Mouse (Mus musculus) testis, adult 2 months (tissue): ENCODE measurements at regions not wholly inside any gene's neighbourhood (a gene's known extent, or its start where the extent isn't known, plus 50 kb on each side); places are given as distances from the start of the nearest gene placed in this dataset.

Experiments used
- CTCF ChIP-seq: fragments of 200-500 bp; IDR thresholded peaks from 2 replicates; pipeline ENCODE4 v1.5.1; 2012; ENCODE audit warnings: low read depth, mild to moderate bottlenecking, inconsistent platforms, low read length, moderate library complexity; ENCODE audit not compliant: control insufficient read depth, insufficient read depth, insufficient replicate concordance
- POLR2A ChIP-seq: fragments of 200-500 bp; IDR thresholded peaks from 2 replicates; pipeline ENCODE4 v1.6.1; 2012; ENCODE audit warnings: low read depth, mild to moderate bottlenecking, inconsistent platforms, low read length, moderate library complexity; ENCODE audit not compliant: control insufficient read depth

DNA sequence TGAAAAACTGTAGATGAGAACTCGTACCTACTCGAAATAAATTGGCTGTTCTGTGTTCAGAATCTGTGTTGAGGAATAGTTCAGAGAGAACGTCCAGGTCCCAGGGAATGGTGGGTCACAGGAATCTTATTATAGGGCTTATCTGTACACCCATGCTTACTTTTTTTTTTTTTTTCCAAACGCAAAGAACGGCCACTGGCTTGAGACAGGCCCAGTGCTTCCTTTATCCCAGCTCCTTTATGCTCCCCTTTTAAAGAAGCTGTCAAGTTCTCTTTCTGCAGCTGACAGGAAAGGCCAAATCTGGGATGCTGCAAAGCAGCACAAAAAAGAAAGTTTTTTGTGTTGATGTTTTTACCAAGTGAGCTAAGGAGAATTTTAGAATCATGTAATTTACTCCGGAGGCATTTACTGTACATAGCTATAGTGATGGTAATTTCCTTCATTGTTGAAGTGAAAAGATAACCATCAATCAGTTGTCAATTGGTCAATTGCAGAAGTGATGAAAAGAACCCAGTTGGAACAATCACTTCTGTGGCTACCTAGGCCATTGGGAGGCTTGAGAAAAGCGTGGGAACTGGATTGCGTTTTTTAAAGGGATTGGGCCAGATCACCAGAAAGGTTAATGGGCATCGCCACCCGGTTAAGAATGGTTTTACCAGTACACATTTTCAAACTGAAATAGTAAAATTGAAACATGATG, 91.2 kb upstream of the Sox2 start:
- TF ChIP-seq CTCF (no peak), POLR2A (no peak)
